Mouse (Mus musculus) CD4-positive helper T cell, adult 2 months (primary cell): ENCODE data around the gene Doc2g.

Source experiments
- DNase-seq: peaks from one replicate; pipeline ENCODE4 v3.0.0-alpha.2; 2012; ENCODE audit warnings: low read depth, missing footprints, low spot score

The Doc2g gene

GRCm38 (mm10) chr19:3990804-3991203 lies 12.3 kb upstream of the Doc2g start:
- no peak for DNase-seq

DNA sequence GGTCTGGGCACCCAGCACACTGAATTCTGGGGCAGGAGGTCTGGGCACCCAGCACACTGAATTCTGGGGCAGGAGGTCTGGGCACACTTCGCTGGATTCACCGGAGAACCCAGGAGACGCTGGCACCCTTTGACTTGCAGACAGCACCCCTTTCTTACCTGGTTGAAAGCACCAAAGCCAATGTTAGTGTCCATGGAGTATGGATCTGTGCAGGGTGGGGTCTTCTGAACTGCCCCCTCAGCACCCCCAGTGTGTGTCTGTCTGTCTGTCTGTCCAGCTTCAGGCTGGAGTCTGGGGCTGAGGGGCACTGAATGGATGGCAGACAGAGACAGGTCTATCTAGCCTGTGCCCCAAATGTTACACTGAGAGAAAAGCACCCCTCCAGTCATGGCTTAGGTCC lies 11.6 kb upstream of the Doc2g start:
- no peak for DNase-seq

DNA sequence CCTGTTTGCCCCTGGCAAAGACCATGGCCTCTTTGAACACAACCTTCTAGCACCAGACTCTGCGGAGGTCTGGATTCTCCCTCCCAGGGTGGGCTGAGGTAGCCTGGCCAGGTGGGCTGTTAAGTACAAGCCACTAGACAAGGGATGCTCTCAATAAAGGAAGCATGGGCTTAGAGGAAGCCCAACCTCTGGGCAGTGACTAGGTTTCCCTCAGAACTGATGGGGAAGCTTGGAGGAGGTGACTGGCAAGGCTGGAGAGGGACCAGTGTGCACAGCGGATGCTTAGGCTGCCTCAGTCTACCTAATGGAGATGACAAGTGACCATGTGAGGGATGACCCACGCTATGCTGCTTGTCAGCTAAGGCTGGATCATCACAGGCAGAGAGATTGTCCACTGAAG lies 11.1 kb upstream of the Doc2g start:
- no peak for DNase-seq

GRCm38 (mm10) chr19:3992416-3992815 lies 10.7 kb upstream of the Doc2g start, which contains the start of gene Tbx10:
Gene Tbx10, plus strand, starts transcription at chr19:3992752.
- no peak for DNase-seq

- DNase-seq = no peak
These were observed 8.2 kb upstream of the Doc2g start for GRCm38 (mm10) chr19:3994932-3995331.

DNA sequence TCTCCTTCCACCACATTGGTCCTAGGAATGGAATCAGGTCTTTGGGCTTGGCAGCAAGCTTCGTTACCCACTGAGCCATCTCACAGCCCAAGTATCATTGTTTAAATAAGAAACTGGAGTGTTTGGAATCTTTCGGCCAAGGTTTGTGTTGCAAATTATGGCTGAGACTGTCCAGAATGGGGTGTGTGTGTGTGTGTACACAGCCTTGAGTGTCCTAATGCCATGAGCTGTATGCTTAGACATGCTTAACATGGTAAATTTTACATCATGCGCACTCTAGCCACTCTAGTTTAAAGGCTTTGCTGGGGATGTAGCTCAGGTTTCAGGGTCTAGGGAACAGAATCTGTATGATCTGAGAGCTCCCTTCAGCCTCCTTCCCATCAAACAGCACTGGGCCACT lies 7.6 kb upstream of the Doc2g start:
- no peak for DNase-seq

- DNase-seq = no peak
These were observed 7.0 kb upstream of the Doc2g start for GRCm38 (mm10) chr19:3996106-3996505.

DNA sequence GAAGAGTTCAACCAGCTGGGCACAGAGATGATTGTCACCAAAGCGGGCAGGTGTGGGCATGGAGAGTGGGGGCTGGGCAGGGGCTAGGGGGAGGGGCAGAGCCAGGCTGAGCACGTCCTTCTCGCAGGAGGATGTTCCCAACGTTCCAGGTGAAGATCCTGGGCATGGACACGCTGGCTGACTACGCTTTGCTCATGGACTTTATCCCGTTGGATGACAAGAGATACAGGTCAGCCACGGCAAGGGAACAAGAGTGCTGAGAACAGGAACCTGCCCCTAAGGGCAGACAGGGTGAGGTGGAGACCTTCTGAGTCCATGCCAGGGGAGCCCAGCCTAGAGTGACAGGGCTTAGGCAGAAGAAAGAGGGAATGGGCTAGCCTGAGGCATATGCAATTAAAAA lies 6.4 kb upstream of the Doc2g start:
- no peak for DNase-seq

GRCm38 (mm10) chr19:3997231-3997630 lies 5.9 kb upstream of the Doc2g start:
- DNase-seq = no peak

GRCm38 (mm10) chr19:3998335-3998734 lies 4.8 kb upstream of the Doc2g start:
- no peak for DNase-seq

- no peak for DNase-seq
These were observed 3.9 kb upstream of the Doc2g start for GRCm38 (mm10) chr19:3999121-3999730.

DNA sequence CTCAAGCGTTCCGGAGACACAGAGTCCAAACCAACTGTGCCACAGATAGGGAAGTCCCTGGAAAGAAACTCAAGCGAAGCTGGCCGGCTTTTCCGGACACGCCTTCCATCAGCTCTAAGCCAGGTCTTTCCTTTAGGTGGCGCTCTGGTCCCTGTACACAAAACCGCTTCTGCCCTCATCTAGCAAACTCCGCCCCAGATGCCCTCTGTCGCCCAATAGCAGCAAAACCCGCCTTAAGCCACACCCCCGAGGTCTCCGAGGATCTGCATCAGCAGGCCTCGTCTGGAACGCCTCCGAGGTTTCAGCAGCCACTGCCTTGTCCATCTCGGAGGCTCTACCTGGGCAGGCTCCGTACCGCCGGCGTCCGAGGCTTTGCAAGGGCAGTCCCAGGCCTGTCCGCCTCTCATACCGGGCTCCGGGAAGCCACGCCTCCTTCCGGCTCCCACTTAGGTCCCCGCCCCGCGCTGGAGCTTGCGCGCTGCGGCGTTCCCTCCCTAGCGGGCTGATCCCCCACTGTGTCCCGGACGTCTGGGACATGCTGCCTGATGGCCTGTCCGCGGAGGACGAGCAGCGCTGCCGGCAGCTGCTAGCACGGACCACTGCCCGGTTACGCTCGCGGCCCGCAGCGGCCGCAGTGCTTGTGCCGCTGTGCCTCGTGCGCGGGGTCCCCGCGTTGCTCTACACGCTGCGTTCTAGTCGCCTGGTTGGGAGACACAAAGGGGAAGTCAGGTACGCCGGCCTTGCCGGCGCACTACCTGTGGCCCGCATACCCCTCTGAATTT lies 2.8 kb upstream of the Doc2g start, which contains the start of the genes Nudt8 and Gm49405:
Gene Nudt8, plus strand, starts transcription at position 462 of the 782 bp plus-strand sequence.
Gene Gm49405, plus strand, starts transcription at position 508 of the 782 bp plus-strand sequence.
- peak; percentile 96 for DNase-seq

DNA sequence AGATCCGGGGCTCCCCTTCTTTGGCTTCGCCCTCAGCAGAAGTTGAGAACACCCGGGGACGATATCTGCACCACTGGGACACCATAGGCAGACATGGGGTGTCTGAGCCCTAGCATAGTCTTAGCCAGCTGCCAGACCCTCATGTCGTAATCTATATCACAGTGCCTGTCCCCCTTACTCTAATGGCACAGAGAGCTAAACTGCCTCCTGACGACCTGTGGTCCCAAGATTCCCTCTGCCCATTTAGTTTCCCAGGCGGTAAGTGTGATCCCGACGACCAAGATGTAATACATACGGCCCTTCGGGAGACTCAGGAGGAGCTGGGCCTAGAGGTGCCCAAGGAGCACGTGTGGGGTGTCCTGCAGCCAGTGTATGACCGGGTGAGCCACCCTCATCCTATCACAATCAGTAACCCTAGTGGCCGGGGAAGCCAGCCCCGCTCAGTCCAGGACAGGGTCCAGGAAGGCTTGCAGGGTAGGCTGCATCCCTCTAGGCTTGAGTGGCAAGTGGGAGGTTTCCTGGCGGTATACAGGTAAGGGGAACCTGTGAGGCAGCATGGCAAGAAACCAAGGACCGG lies 2.1 kb upstream of the Doc2g start:
- DNase-seq = no peak

- no peak for DNase-seq
These were observed 1.4 kb upstream of the Doc2g start for GRCm38 (mm10) chr19:4001752-4002151.

- DNase-seq = no peak
These were observed 528 bp downstream of the Doc2g start for GRCm38 (mm10) chr19:4003641-4004040.

- DNase-seq = no peak
These were observed 1.2 kb downstream of the Doc2g start for GRCm38 (mm10) chr19:4004331-4004730.

- no peak for DNase-seq
These were observed 2.0 kb downstream of the Doc2g start for GRCm38 (mm10) chr19:4005091-4005490.

DNA sequence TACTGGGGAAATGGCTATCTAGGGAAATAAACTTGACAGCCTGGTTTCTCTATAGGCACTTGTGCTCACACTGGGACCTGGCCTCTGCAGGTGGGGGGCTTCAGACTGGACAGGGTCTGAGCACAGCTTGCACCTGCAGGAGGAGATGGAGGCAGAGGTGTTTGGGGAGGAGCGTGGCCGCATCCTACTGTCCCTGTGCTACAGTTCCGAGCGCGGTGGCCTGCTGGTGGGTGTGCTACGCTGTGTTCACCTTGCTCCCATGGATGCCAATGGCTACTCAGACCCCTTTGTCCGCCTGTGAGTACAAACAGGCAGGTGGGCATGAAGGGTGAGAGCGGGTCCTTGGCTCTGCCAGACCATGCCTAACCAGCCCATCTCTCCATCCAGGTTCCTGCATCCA lies 2.9 kb downstream of the Doc2g start:
- DNase-seq = no peak

DNA sequence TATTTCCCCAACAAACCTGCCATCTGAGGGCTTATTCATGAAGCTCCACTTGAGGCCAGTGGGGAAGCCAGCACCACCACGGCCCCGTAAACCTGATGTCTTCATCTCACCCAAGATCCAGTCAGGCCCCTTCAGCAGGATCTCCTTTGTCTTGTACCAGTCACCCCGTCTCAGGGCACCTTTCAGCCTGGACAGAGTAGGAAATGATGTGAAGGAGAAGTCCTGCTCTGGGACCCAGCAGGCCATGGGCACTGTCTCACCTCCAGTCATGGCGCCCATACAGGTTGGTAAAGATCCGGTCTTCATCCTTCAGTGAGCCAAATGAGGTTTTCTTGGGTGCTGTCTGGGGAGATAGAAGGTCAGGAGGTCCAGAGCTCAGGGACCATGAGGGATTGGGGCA lies 8.0 kb downstream of the Doc2g start:
- DNase-seq = no peak

- DNase-seq = peak; percentile 98
These were observed 9.4 kb downstream of the Doc2g start, which contains the start of gene Ndufv1 for GRCm38 (mm10) chr19:4012432-4013022. Gene Ndufv1, minus strand, starts transcription at chr19:4012806.

DNA sequence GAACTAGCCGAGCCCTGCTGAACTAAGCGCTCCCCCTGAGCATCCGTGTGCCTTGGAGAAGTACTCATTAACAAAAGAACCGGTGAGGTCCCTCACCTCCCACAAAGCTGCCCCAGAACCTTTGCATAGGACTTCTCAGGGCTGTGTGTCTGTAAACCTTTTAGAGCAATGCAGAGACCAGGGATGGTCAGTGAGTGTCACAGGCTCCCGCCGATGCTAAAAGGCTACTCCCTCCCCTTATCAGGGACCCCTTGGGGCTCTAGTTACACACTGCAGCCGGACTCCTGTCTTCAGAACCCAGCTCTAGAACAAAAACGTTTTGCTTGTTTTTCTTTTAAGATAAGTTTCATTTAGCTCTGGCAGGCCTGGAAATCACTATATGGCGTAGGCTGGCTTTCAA lies 10.0 kb downstream of the Doc2g start:
- no peak for DNase-seq

DNA sequence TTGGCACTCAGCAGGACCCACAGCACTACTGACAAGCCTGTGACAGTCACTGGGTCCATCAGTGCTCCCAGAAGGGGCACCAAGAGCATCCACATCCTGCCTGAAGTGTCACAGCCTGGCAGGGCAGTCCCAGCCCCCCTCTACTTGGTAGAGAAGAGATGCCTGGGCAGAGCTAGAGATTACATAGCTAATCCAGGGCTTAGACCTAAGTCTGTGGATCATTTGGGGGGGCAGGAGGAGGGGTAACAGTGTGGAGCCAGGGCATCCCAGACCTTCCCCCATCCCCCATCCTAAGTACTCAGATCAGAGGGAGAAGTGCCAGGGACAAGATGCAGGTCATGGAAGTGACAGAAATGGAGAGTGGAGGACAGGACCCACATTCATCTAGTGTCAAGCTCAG lies 11.7 kb downstream of the Doc2g start:
- no peak for DNase-seq
